Mouse (Mus musculus) left cerebral cortex, postnatal 25 days (tissue): ENCODE data around the gene Mgat5. TPM values are rescaled to one million over a fixed set of nuclear protein-coding genes. Genes with fewer than 3 reads are reported as not detected.

Source experiments
- DNase-seq, 2 experiments: peaks; one replicate each; pipeline ENCODE4 v3.0.0; 2022; ENCODE audit warnings: low spot score in 2 of 2, mixed read lengths in 1 of 2
- intact Hi-C: fragments of 180-260 bp; cut with DNase I; formaldehyde crosslinking; loops from one replicate; pipeline ENCODE4 v1.15.1; 2025
- total RNA-seq, 2 experiments: library from RNA; stranded (reverse); gene quantifications; 2 replicates each; pipeline ENCODE4 v1.2.3; 2021

Gene Mgat5
- total RNA-seq, 2 experiments from 2014 or later = 79.9 to 80.9 TPM

DNA sequence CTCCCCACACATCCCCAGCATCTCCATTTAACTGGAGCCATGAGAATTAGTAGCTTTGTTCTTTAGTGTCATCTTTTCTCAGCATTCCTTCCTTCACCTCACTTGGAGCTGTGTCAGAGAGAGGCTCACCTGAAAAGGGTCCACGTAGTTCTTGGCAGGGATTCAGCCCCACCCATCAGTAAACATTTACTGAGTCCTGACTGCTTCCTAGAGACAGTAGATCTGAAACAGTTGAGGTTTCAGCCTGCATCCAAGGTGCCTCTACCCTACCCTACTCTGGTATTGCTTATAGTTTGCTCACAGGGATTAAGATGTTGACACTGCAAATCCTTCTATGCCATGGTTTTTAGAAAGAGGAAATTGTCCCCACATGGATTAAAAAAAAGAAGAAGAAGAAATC lies 43.6 kb downstream of the Mgat5 start:
- no peak for DNase-seq
- intact Hi-C loops = no loop called here

DNA sequence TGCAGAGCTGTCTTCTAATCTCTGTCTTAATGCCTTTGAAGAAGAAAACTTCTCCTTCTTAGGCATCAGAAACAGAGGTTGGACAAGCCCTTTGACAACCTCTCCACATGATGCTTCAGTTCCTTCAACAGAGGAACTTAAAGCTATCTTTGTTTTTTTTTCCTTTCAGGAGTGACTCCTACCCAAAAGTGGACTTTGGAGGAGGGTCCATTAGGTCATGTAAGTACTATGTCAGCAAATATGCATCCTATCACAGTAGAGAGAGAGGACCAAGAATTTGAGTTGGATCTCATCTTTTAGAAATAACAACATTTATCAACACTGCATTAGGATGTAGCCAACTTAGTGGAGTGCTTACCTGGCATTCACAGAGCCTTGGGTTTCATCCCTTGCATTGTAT lies 44.8 kb downstream of the Mgat5 start:
- DNase-seq = no peak
- intact Hi-C loops = no loop called here

DNA sequence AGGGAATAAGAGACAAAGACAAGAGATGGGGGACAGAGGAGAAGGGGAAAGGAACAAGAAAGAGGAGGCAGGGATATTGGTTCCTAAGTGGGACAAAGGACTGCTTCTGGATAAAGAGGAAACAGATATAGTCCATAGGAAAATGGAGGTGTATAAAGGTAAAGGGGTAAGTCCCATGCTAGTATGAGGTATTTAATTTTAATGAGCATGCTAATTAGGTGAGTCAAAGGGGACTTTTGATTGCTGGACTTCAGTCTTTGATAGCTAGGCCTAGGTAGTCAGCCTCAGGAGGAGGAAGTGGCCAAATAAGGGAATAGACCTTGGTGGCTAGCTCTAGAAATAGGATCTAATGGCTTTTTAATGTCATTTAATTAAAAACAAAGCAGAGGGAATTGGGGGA lies 45.5 kb downstream of the Mgat5 start:
- DNase-seq = no peak
- intact Hi-C loops = no loop called here

DNA sequence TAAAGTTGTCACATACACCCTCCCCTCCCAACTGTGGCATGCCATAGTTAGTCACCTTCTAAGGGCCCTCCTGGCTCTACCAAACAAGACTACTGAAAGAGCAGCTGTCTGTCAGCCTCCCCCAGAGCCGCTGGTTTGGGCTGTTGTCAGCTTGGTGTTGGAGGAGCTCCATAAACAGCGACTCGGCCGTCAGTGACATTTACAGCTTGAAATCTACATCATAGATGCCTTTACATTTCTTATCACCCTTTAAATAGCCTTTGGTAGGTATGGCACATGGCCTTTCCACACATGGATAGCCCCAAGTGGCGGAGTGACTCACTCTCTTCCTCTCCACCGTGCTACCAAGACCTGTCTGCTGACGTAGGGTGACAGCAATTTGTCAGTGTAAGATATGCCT lies 46.9 kb downstream of the Mgat5 start:
- intact Hi-C loops = no loop called here
- peak in 1 of 2 experiments; percentile 73 for DNase-seq

DNA sequence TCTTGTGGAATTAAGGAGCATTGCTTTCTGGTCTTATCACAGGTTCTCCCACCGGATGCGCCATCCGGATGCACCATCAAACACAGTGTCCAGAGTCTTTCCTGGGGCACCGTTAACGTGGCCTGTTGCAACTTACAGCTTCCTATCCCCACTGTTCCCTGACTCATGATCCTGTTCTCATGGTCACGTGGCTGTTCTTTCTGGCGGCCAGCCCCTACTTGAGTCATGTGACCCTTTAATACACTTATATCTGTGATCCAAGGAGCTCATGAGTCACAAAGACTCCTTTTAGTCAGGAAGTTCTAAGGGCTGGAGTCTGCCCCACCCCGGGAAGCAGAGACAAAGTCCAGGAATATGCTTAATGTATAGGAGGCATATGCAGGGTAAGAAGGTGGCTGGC lies 52.2 kb downstream of the Mgat5 start:
- intact Hi-C loops = no loop called here
- DNase-seq = no peak

DNA sequence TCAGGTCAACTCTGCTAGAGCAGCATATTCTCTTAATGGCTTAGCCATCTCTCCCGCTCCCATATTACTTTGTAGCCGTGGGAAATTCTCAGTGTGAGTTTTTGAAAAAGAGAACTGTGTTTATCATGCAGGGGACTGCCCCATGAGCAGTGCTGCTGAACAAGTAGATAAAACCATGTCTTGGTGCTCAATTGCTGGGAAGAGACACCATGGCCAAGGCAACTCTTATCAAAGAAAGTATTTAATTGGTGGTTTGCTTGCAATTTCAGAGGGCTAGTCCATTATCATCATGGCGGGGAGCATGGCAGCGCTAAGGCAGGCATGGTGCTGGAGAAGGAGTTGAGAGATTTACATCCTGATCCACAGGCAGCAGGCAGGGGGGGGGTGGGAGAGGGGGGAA lies 54.9 kb downstream of the Mgat5 start:
- intact Hi-C loops = no loop called here

DNA sequence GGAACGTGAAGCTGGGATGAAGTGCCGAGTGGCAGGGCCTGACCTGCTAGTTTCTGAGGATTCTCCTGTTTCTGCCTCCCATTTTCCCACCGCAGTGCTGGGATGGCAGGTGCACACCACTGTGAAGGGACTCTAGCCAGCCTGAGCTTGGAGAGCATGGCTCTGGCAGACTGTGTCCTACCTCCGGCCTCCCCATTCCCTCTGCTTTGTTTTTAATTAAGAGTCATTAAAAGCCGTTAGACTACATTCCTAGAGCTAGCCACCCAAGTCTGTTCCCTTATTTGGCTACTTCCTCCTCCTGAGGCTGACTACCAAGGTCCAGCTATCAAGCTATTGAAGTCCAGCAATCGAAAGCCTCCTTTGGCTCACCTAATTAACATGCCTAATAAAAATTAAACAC lies 56.2 kb downstream of the Mgat5 start:
- DNase-seq = no peak
- intact Hi-C loops = no loop called here

More for the DNA sequence above, 54.9 kb downstream of the Mgat5 start:
- DNase-seq = no peak

DNA sequence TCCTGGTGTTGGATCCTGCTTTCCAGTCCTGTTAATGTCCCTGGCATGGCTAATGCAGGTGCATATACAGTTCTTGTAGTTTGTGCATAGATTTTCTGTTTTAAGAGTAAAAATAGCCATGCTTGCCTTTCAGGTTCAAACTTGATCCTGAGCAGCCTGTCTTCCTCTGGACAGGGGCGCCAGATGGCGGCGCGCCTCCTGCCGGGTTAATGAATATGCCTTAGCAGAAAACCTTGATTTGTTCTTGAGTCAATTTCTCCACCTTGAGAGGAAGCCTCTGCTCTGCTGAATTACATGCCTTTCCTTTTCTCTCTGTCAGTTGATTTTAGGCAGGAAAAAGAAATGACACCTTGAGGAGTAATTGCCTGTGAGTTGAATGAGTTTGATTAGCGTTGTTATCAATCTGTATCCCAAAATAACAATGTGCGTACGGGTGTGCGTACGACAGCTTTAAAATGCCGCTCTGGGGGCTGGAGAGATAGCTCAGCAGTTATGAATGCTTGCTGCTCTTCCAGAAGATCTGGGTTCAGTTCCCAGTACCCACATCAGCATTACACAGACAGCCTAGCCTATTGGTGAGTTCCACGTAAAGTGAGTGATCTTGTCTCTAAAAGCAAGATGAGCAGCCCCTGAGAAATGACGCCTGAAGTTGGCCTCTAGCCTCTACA lies 57.5 kb downstream of the Mgat5 start:
- intact Hi-C loops = no loop called here
- no peak for DNase-seq

DNA sequence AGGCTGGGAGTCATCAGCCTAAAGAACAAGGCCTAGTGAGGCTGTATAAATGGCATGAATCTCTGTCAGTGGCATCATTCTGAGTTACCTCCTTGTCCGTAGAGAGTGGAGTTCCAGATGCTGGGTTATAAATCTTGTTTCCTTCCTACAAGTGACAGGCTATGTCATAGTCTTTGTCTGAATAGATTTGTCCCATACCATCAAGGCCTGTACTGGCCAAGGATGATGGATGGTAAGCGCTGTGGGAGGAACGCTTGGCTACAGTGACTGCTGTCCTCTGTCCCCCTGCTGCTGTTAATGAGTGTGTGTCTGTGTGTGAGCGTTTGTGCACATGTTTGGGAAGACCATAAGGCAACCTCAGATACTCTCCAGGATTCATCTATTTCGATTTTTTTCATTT lies 63.2 kb downstream of the Mgat5 start:
- DNase-seq = no peak
- intact Hi-C loops = no loop called here

DNA sequence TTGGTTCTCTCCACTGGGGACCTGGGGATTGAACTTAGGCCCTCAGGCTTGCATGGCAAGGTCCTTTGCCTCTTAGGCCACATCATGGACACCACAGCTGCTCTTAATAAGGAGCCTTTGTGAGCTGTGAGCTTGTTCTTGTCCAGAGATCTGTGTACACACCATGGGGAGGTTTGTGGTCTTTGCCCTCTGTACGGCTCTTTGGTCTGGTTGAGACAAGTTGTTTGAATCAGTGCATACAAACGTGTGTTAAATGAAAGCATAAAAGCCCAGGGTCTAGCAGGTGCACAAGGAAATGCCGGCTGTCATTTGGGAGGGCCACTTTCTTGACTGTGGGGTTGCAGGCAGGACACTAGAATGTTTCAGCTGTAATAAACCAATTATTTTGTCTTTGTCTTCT lies 64.5 kb downstream of the Mgat5 start:
- no peak for DNase-seq
- intact Hi-C loops = no loop called here

DNA sequence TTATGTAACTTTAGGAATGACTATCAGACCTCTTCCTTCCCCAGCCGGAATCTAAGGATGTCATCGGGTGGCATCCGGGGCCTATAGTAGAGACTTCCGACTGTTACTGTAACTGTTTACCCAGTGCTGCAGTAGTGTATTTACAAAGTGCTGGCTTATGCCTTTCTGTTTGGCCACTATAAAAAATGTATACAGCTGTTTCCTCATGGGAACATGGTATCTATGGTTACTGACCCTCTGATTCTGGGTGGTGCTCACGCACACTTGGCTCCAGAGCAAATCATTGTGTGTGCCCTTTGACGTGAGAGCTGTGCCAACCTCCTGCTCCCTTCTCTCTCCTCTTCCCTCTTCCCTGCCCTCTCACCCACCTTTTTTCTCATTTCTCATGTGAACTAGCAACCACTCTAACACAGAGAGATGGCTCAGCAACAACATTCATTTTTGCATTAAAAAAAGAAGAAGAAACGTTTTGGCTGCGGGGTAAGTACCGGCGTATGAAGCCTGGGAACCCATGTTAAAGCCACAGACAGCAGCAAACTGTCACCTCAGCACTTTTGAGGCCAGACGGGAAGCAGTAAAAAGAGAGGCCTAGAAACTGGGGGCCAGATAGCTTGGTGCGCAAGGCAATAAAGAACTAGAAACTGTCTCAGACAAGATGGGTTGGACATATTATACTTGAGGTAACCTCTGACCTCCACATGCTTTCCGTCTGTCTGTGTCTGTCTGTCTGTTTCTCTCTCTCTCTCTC lies 65.6 kb downstream of the Mgat5 start:
- peak in 1 of 2 experiments; percentile 42 for DNase-seq
- intact Hi-C loops = no loop called here

DNA sequence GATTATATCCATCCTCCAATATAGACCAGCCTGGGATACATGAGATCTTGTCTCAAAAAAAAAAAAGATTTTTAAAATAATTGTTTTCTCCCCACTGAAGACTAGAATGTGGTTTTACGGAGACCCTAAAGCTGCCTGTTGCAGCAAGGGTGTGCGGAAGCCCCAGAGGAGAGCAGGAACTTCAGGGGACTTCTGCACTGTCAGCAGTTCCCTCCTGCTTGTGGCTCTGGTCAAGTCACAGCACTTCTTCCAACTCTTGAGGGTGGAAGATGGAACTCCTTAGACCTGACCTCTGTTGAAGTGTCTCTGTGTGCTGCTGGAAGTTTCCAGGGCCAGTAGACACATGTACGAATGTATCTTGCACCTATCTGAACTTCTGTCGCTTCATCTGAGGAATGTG lies 66.3 kb downstream of the Mgat5 start:
- intact Hi-C loops = no loop called here
- no peak for DNase-seq

DNA sequence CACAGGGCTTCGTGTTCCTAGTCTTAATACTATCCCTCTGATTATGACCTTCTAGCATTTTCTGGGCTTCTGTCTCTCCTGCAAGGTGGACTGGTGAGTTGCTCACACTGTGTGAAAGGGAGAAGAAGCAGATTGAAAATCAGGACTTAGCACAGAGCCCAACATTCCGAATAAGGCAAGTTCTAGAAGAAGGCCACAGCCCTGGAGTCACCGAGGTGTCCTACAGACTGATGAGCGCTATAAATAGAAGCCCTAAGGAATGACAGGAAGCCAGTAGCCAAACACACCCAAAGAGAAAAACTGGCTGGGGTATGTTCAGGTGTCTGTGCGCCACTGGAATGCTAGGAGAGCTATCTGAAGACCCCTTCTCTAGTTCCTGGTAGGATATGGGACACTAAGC lies 68.5 kb downstream of the Mgat5 start:
- DNase-seq = no peak
- intact Hi-C loops = no loop called here

DNA sequence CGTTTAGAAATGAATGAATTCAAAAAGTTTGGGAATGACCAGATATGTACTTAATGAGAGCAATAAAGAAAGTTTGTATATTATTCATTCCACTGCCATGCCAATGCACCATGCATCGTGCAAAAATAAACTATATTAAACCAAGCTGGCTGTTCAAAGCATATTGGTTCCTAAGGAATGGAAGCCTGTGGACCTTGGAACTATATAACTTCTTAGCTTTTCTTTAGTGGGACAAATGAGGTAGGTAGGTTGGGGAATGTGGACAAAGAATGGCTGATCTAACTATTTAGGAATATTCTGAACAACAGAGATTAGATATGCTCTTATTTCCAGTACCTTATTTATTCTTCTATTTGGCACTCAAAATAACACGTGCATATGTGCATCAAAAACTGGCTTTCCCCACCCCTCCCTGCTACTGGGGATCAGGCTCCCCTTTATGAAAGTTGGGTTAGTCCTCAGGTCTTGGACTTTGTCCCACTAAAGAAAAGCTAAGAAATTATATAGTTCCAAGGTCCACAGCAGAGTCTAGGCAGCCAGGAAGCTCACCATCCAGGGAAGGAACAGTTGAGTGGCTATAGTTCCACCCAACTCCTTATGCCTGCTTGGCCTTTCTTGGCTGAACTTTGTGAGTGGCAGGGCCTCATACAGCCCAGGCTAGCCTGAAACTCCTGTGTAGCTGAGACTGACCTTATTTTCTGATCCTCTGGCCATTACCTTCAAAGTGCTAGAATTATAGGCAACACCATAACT lies 70.9 kb downstream of the Mgat5 start:
- intact Hi-C loops = no loop called here
- DNase-seq = no peak

DNA sequence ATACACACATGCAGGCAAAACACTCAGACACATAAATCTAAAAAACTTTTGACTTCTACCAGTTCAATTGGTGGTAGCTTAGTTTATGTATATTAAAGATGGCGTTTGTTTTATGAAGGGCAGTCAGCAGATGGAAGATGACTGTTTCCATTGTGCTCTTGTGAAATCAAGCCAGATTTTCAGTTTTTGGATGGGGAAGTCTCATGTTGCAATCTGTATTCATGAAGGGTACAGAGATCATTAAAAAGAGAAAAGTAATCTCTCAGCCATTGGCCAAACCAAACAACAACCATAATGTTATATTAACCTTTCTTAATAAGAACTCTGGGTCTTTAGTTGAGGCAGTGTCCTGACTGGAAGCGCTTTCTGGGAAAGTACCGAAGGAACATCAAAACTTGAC lies 73.3 kb downstream of the Mgat5 start:
- DNase-seq = no peak
- intact Hi-C loops = no loop called here

DNA sequence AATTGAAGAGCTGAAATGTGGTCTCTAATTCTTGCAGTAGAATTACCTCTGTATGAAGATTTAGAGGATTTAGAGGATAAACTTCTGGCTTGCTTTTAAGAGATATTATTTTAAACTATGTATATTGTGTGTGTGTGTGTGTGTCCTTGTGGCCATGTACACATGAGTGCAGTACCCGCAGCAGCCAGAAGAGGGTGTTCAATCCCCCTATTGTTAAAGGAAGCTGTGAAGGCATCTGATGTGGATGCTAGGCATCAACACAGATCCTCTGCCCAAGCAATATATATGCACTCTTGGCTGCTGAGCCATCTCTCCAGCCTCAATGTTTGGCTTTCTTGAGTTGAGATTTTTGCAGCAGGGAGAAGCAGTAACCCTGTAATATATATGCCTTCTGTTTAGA lies 75.4 kb downstream of the Mgat5 start:
- intact Hi-C loops = no loop called here
- no peak for DNase-seq

DNA sequence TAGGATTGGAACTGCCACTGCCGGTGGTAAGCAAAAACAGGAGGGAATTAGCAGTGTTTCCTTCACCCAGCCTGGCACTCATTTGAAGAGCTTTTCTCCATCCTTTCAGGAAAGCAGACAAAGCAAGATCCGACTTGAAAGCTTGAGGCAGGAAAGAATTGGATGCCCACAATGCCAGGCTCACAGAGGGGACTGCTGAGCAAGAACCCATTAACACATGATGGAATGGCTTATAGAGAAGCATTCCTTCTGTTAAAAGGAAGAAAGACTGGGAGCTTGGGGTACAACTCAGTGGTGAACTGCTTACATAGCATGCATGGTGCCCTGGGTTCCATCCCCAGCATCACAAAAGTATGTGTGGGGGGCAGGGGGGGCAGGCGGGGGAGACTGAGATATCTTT lies 80.2 kb downstream of the Mgat5 start:
- DNase-seq = no peak
- intact Hi-C loops = no loop called here

DNA sequence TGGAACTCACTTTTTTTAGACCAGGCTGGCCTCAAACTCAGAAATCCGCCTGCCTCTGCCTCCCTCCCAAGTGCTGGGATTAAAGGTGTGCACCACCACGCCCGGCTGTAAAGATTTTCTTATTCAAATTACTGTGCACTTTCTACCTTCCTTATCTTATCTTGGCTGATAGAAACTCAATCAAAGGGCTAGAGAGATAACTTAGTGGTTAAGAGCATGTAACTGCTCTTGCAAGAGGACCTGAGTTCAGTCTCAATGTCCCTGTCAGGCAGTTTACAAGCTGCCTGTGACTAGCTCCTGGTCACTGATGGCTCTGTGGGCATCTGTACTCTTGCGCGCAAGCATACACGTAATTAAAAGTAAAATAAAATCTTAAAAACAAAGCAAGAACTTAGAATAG lies 82.7 kb downstream of the Mgat5 start:
- intact Hi-C loops = no loop called here
- DNase-seq = no peak

DNA sequence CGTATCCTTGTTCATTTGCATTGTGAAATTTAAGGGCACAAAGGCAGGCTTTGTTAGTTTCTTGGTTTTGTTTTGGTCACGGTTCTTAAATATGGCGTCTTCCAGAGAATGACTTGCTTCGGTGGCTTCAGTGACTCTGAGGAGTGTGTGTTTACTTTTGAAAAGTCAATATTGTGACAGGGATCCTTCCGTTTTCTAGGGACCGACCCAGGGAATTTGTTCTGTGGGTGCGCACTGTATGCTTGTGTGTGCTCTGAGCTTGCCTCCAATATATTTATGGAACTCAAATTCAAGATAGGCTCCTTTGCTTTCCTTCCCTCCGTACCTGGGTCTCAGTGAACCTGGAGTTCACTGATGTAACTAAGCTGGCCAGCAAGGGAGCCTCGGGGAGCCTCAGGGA lies 86.1 kb downstream of the Mgat5 start:
- no peak for DNase-seq
- intact Hi-C loops = no loop called here

DNA sequence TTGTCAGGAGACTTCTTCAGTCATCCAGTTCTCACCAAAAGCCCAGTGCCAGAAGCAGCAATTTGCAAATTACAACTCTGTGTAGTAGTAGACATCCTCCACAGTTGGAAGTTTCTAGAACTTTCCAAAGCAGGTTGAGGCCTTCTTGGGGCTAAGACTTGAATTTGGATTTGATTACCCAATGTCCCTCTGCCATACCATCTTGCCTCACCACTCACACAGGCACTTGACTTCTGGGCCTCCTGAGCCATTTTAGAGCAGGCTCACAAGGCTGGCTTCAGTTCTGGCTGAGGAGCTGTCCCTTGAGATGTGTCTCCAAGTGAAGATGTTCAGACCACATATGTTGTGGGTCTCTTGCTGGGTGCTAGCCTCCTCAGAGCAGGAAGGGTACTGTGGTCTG lies 86.9 kb downstream of the Mgat5 start:
- intact Hi-C loops = no loop called here
- no peak for DNase-seq

DNA sequence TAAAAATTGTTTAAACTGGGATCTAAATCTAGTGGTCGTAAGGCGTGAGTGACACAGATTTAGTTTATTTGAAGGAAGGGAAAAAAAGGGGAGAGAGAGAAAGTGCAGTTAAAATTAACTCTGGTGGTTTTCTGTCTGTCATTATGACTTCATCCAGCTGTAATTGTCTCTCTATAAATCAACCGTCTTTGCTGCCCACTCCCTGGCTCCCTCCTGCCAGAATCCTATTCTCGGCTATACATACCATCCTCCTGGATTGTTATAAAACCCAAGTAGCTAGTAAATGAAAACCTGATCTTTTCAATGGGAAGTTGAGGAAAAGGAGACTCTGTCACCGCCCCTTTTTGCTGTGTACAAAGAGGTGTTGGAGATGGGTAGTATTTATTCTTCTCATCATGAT lies 88.5 kb downstream of the Mgat5 start:
- intact Hi-C loops = no loop called here
- DNase-seq = peak in 1 of 2 experiments; percentile 74
